Mouse (Mus musculus) kidney, adult 2 months (tissue): ENCODE data around the gene Ppil4. TPM values are rescaled to one million over a fixed set of nuclear protein-coding genes. Genes with fewer than 3 reads are reported as not detected.
"Not testable (repeated sequence)": the region's sequence is repeated elsewhere in the genome, so short reads cannot be mapped to it uniquely, and the experiment has no call there.

Source experiments
- DNase-seq: peaks from one replicate; pipeline ENCODE4 v3.0.0; 2021
- H3K27ac ChIP-seq: fragments of 200-500 bp; 2 replicates; pipeline ENCODE4 v1.5.1; 2012; ENCODE audit warnings: low read depth, low read length, control low read depth, inconsistent platforms; ENCODE audit not compliant: insufficient read depth
- H3K27me3 ChIP-seq: fragments of 200-500 bp; replicated peaks from 2 replicates; pipeline ENCODE4 v1.6.1; 2012; ENCODE audit warnings: mild to moderate bottlenecking, moderate library complexity, low read length, inconsistent platforms; ENCODE audit not compliant: control insufficient read depth, insufficient read depth
- H3K36me3 ChIP-seq: fragments of 200-500 bp; 2 replicates; pipeline ENCODE4 v1.6.1; 2012; ENCODE audit warnings: mild to moderate bottlenecking, moderate library complexity, low read length, inconsistent platforms; ENCODE audit not compliant: control insufficient read depth, insufficient read depth
- H3K4me1 ChIP-seq: fragments of 200-500 bp; 2 replicates; pipeline ENCODE4 v1.6.1; 2011; ENCODE audit warnings: low read length; ENCODE audit not compliant: control insufficient read depth, insufficient read depth
- H3K4me3 ChIP-seq: fragments of 200-500 bp; 2 replicates; pipeline ENCODE4 v1.5.1; 2011; ENCODE audit warnings: mild to moderate bottlenecking, low read depth, low read length, control low read depth; ENCODE audit not compliant: insufficient read depth
- CTCF ChIP-seq: fragments of 200-500 bp; conservative IDR thresholded peaks from 2 replicates; pipeline ENCODE4 v1.5.1; 2011; ENCODE audit warnings: low read depth, mild to moderate bottlenecking, control low read depth, low read length, moderate library complexity, mixed read lengths; ENCODE audit not compliant: insufficient read depth, insufficient read length
- POLR2A ChIP-seq: fragments of 200-500 bp; IDR thresholded peaks from one replicate; pipeline ENCODE4 v1.6.1; 2011; ENCODE audit warnings: low read depth, low read length, control low read depth
- WGBS: fragments of 180-500 bp; shearing (Covaris S2); methylation state at CpG from one replicate; pipeline ENCODE4 v1.1.7; 2018; 5-methylcytosine and 5-hydroxymethylcytosine counted together
- polyA plus RNA-seq: library from polyadenylated mRNA; depleted of rRNA; stranded (reverse); fragments of >200 nt; gene quantifications from 2 replicates; pipeline ENCODE4 v1.2.3, GENCODE M21; 2012; rRNA removed

Ppil4 gene
- 4.1 and 6.2 TPM in 2 replicates for polyA plus RNA-seq

- Histone ChIP-seq H3K27ac (peak within 1 kb of the TSS; percentile 20; the same call in 1 of the 2 replicates), H3K4me1 (peaks cover 6% of the 10 kb centered on the region), H3K27me3 (no peaks in the 10 kb centered on the region), H3K4me3 (peak within 1 kb of the TSS; percentile 85), H3K36me3 (peaks cover 5% of the 10 kb centered on the region)
- DNase-seq: peak; percentile 92
- no peak for TF ChIP-seq CTCF
- TF ChIP-seq POLR2A: peak; percentile 25
- WGBS: under 1% methylated on average over 52 of the region's 52 CpGs
These were observed at the start of gene Ppil4, which contains the start of gene Ginm1 for GRCm38 (mm10) chr10:7792751-7793385. Gene Ppil4 (plus strand): TSS chr10:7792891. Gene Ginm1 (minus strand): TSS chr10:7792824.

DNA sequence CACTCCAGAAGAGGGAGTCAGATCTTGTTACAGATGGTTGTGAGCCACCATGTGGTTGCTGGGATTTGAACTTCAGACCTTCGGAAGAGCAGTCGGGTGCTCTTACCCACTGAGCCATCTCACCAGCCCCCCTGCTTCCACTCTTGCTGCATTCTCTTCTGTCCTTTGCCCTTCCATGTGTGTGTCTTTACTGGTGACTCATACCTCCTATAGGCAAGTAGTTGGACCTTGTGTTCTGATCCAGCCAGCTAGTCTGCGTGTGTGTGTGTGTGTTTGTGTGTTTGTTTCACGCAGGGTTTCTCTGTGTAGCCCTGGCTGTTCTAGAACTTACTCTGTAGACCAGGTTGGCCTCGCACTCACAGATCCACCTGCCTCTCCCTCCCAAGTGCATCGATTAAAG, 47.2 kb upstream of the Ppil4 start:
- not testable (repeated sequence) for H3K4me1 ChIP-seq, H3K27ac ChIP-seq, DNase-seq, H3K36me3 ChIP-seq, H3K27me3 ChIP-seq, H3K4me3 ChIP-seq
- WGBS: 92% methylated on average over 6 of the region's 6 CpGs

DNA sequence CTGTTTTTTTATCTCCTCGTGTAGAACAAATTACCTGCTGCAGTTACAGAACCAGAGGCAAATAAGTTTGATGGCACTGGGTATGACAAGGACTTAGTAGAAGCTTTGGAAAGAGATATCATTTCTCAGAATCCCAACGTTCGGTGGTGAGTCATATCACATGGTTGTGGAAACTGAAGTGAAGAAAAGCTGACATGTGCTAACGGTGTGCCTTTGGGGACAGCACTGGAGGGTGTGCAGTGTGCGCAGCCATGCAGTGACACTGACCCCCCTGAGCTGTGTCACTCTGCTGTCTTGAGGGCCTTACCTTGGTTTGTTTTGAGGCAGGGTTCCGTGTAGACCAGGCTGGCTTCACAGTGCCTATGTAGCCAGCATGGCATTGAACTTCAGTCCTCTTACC, 43.9 kb upstream of the Ppil4 start:
- TF ChIP-seq CTCF: no peak
- no peak for TF ChIP-seq POLR2A
- WGBS: 89% methylated on average over 6 of the region's 6 CpGs
- Histone ChIP-seq H3K36me3 (peaks cover 1% of the 10 kb centered on the region), H3K27ac (no peak overlapping the region), H3K4me1 (no peaks in the 10 kb centered on the region), H3K4me3 (no peak overlapping the region), H3K27me3 (no peaks in the 10 kb centered on the region)
- no peak for DNase-seq

DNA sequence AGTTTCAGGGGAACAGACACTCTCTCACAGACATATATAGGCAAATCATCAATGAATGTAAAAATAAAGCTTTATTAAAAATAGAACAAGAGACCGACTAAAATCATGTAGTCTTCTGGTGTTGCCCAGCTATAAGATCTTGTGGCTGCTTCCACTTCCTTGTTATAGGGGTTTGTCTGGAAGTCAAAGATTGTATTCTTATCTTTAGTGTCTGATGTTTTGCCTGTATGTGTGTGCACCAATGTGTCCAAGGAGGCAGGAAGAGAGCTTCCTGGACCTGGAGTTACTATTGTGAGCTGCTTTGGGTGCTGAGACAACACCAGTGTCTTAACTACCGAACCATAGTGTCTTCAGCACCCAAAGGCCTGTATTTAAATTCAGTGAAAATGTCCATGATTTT, 35.1 kb upstream of the Ppil4 start:
- H3K27me3 ChIP-seq: no peaks in the 10 kb centered on the region
- H3K4me1 ChIP-seq: no peaks in the 10 kb centered on the region
- H3K27ac ChIP-seq: no peak overlapping the region
- H3K36me3 ChIP-seq: no peaks in the 10 kb centered on the region; the same call in none of the 2 replicates
- TF ChIP-seq CTCF: no peak
- TF ChIP-seq POLR2A: no peak
- H3K4me3 ChIP-seq: no peak overlapping the region
- WGBS: 93% methylated on average over 2 of the region's 2 CpGs
- no peak for DNase-seq

DNA sequence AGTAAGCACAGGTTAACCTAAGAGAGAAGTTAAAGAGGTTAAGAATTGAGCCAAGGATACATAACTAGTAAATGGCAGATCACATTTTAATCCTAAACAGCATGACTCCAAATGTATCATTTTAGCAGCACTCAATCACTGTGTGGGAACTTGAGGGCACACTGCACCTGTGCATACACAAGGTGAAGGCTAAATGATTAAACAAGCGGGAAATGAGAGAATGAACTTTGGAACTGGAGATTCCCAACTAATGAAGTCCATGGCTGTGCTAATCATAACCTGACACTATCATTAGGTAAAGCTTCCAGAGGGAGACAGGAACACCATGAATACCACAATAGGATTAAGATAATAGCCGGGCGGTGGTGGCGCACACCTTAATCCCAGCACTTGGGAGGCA, 20.3 kb upstream of the Ppil4 start:
- TF ChIP-seq POLR2A (no peak), CTCF (no peak)
- peak; percentile 38 for DNase-seq
- Histone ChIP-seq H3K27ac (no peak overlapping the region), H3K27me3 (no peaks in the 10 kb centered on the region), H3K4me3 (no peak overlapping the region), H3K4me1 (no peaks in the 10 kb centered on the region), H3K36me3 (no peaks in the 10 kb centered on the region; the same call in 1 of the 2 replicates)
- 74% methylated on average over 4 of the region's 4 CpGs for whole genome bisulfite sequencing

GRCm38 (mm10) chr10:7772769-7773168, 19.9 kb upstream of the Ppil4 start:
- Histone ChIP-seq H3K36me3 (no peaks in the 10 kb centered on the region; the same call in 1 of the 2 replicates), H3K27me3 (no peaks in the 10 kb centered on the region), H3K4me3 (no peak overlapping the region), H3K4me1 (no peaks in the 10 kb centered on the region), H3K27ac (no peak overlapping the region)
- no peak for DNase-seq
- WGBS: 97% methylated on average over 1 of the region's 1 CpGs
- no peak for TF ChIP-seq POLR2A
- TF ChIP-seq CTCF: no peak

- no peak for DNase-seq
- no peak for TF ChIP-seq CTCF
- TF ChIP-seq POLR2A: no peak
- WGBS: 89% methylated on average over 8 of the region's 8 CpGs
- H3K36me3 ChIP-seq: no peaks in the 10 kb centered on the region; the same call in 1 of the 2 replicates
- H3K4me3 ChIP-seq: no peak overlapping the region
- 0 out of 2 replicates have a peak, but pooled peaks cover 2% of the 10 kb centered on the region for H3K4me1 ChIP-seq
- H3K27me3 ChIP-seq: no peaks in the 10 kb centered on the region
- no peak overlapping the region for H3K27ac ChIP-seq
These were observed 17.3 kb upstream of the Ppil4 start for GRCm38 (mm10) chr10:7775421-7775820.
